Mouse (Mus musculus) subcutaneous adipose tissue, adult 2 months (tissue): ENCODE data around the gene Trpm3. TPM values are rescaled to one million over a fixed set of nuclear protein-coding genes. Genes with fewer than 3 reads are reported as not detected.

Source experiments
- polyA plus RNA-seq: library from polyadenylated mRNA; depleted of rRNA; stranded (reverse); fragments of >200 nt; gene quantifications from 2 replicates; pipeline ENCODE4 v1.2.3, GENCODE M21; 2012; ENCODE audit warnings: low replicate concordance; rRNA removed

The Trpm3 gene
- 0.62 and 0.73 TPM in 2 replicates for polyA plus RNA-seq

DNA sequence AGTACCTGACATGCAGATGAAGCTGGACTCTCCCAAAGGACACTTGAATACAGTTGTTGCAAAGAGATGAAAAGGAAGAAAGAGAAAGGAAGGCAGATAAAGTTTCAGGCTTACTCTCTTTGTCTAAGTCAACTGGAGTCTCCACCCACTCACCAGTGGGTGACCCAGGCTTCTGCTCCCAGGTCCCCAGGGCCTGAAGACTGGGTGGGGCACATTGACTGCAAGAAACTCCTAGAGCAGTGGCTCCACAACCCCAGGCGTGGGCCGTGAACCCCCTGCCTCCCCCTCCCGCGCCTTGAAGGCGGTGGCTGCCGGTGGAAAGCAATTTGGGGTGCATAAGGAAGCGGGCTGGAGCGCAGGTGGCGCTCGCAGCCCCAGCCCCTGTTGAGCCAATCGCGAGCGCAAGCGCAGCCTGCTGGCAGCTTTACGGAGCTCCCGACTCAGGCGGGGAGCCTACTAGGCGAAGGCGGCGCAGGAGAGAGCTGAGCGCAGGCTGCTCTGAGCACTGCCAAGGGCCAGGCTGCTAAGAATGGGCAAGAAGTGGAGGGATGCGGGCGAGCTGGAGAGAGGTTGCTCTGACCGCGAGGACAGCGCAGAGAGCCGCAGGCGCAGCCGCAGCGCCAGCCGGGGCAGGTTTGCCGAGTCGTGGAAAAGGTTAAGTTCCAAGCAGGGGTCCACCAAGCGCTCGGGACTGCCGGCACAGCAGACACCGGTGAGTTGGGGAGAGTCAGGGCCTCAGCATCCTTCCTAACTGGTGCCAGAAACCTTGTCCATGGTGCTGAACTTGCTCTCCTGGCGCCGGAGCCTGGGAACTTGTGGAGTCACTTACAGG, at the start of gene Trpm3:
TSS of gene Trpm3 (plus strand) at position 457 of the 832 bp plus-strand sequence.

